Mouse (Mus musculus): ENCODE data around the gene Stat3.

DNA sequence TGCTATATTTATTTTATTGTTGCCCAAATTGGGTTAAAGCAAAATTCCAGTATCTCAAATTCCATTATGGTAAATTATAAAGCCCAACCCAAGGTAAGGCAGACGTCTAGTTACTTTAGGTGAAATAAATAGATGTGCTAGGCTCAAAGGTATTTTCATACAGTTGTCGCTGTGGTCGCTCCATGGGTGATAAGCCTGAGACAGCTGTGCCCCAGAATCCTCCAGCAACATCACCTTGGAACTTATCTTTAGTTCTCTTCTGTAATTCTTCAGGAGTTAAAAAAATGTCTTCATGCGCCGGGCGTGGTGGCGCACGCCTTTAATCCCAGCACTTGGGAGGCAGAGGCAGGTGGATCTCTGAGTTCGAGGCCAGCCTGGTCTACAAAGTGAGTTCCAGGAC lies 100.4 kb downstream of the Stat3 start:
- no peak for TF ChIP-seq GATA1 (IDR thresholded peaks at IDR 0.05; ENCODE audit: borderline replicate concordance, low read length)
- TF ChIP-seq FLI1 (IDR thresholded peaks at IDR 0.05; ENCODE audit: low read length) = no peak

Data from megakaryocyte, embryonic 14.5 days (primary cell).